Mouse (Mus musculus): ENCODE results near the gene Hist1h2ah.

- TF ChIP-seq CTCF (conservative IDR thresholded peaks at IDR 0.05; ENCODE audit: low read length) = no peak
- no peak for TF ChIP-seq NANOG (IDR thresholded peaks at IDR 0.05; ENCODE audit: borderline replicate concordance, low read length)
- TF ChIP-seq POU5F1 (IDR thresholded peaks at IDR 0.05; ENCODE audit: borderline replicate concordance, low read length) = no peak
These were observed 34.0 kb downstream of the Hist1h2ah start for GRCm38 (mm10) chr13:22001346-22001745.

Data from E14TG2a.4 (cell line).